Mouse (Mus musculus): ENCODE data around the gene Elf3.
"Not testable (repeated sequence)": the region's sequence is repeated elsewhere in the genome, so short reads cannot be mapped to it uniquely, and the experiment has no call there.

The Elf3 gene

DNA sequence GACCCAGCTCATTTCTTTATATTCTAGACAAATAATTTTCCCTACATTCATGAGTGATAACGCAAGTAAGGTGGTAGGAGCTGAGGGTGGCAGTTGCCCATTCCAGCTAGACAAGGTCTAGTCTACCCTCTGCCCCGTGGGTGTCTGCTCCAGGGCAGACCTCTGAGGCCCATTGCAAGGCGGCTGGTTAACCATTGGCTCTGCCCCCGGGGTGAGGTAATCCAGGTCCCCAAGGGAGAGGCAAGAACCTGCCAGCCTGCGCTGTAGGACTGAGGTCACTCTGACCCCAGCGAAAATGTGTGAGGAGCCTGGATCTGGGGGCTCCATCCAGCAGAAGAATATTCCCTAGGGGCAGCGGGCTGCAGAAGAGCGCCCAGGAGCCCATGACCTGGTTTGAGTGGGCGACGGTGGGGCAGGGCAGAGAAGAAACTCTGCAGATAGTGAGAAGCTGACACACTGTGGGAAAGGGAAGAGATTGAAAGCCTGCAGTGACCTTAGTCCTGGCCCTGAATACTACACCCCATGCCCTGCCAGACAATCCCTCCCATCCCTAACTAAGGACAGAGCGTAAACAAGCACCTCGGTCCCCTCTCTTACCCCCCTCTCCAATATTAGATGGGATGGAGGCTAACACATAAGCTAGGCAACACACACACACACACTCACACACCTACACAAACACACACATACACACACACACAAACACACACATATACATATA, 21.1 kb downstream of the Elf3 start:
- DNase-seq (ENCODE audit: low read depth, low spot score): no peak

DNA sequence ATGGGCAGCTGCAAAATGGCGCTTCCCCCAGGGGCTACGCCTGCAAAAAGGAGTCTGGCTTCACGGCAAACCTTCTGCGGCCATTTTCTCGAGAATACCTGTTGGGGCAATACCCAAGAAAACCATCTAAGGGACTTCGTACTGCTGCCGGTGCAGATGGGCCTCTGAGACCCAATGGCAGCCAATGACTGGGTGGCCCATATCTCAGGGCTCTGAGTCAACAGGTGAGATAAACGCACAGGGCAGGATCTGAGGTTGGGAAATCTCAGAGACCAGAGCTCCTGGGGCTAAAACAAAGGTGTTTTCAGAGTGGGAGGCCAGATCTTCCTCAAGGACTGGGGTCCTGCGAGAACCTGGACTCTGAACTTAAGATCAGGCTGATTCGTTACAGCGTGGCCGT, 23.6 kb downstream of the Elf3 start:
- no peak for DNase-seq (ENCODE audit: low read depth, low spot score)

DNA sequence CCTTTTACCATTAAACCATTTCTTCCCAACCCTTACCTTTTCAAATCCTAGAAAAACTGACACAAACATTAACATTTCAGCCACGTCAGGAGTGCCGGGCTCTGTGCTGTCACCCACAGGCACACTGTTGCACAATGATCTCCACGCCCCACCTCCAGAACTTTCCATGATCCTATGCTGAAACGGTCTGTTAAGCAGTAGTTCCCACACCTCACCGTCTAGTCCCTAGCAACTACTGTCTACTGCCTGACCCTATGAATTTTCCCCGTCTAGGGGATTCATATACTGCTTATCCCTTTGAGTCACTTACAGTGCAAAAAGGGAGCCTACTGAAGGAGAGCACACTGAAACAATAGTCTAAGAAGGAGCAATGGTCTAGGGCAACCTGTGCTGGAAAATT, 24.4 kb downstream of the Elf3 start:
- DNase-seq (ENCODE audit: low read depth, low spot score): no peak

DNA sequence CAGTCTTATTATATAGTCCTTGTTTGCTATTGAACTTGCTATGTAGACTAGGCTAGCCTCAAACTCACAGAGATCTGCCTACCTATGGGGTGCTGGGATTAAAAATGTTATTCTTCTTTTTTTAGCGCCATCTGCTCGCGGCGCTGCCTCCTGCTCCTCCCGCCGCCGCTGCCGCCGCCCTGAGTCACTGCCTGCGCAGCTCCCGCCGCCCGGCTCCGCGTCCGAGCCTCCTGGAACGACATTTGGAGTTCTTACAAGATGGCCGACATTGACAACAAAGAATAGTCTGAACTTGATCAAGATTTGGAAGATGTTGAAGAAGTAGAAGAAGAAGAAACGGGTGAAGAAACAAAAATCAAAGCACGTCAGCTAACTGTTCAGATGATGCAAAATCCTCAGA, 26.5 kb downstream of the Elf3 start:
- DNase-seq (ENCODE audit: low read depth, low spot score): not testable (repeated sequence)

DNA sequence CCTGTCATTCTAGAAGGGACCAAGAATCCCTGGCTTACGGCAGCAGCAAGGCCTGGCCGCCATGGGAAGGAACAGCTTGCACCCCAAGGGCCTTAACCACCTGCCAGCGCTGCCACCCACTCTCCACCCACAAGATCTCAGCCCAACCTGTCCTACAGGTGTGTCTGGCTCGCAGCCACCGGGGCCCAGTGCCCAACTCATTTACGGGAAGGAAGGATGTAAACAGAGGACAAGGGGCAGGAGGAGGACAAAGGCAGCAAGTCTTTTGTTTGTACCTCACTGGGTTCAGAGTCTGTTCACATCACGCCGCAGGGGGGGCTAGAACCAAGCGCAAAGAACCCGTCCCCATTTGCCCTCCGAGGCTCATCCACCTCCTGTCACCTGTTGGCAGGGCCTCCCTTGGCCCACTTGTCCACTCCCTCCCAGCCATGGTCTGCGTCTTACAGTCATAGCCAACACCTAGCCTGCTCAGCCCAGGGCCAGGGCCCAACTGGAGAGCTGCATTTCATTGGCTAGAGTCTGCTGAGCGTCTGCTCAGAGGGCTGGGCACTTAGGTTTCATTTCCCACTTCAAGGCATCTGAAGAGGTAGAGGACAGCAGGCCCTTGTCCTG, 30.9 kb downstream of the Elf3 start:
- DNase-seq (ENCODE audit: low read depth, low spot score): no peak

DNA sequence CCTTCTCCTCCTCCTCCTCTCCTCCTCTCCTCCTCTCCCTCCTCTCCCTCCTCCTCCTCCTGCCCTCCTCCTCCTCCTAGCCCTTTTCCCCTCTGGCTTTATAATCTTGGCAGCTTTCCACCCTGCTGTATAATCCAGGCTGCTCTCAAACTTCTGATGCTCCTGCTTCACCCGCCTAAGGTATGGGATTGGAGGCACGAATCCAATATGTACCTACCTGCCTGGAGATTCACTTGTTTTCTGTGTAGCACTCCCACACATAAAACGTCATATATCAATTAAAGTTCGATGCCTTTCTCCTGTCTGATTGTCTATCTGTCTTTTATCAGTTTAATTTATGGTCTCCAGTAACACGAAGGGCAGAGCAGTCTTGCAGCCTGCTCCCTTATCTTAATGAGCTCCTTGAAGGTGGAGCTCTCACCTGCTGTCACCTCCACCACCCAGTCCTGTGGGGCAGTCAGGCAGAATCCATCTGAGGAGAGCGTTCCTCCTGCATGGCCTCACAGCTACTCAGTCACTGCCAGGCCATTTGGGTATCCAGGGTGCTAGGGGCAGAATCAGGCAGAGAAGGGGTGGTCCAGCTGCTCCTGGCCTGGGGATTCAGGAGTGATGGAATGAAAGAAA, 33.3 kb downstream of the Elf3 start:
- DNase-seq (ENCODE audit: low read depth, low spot score): no peak

DNA sequence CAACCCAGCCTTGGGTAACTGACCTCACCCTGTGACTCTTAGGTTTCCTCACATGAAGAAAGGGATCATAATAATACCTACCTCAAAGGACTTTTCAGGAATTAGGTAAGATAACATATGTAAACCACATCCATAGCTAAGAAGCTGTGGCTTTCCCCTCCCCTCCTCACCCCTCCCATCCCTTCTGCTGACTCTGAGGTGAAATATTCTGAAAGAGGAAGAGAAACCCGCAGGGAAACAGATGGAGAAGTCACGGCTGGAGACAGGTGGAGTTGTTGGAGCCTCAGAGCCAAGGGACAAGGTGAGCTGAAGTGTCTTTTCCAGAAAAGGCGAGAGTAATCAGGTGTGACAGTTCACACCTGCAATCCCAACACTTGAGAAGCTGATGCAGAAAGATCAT, 34.2 kb downstream of the Elf3 start:
- DNase-seq (ENCODE audit: low read depth, low spot score): no peak

DNA sequence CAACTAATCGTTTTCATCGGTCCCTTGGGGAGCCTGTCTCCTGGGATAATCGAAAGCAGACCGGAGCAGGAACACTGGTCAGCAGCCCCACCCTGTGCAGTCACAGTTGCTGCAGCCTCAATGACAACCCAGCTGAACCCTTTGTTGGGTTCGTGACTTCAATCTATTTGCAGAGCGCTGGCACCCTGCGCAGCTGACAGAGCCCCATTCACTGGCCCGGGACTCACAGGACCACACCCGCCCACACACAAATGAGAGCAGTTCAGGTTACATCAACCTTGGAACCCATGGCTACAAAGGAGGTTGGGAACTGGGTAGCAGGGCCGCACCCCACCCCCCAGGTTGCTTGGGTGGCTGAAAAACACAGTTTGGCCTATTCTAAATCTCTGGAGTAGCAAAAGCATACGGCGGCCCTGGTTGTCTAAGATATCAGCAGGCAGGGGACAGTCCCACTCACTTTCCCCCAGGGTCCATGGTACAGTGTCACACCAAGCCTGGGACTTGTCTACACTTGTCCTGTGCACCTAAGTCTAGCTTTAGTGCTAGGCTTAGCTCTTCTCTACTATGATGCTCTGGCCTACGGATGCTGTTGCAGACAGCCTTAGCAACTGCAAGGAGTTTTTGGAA, 40.6 kb downstream of the Elf3 start:
- no peak for DNase-seq (ENCODE audit: low read depth, low spot score)

DNA sequence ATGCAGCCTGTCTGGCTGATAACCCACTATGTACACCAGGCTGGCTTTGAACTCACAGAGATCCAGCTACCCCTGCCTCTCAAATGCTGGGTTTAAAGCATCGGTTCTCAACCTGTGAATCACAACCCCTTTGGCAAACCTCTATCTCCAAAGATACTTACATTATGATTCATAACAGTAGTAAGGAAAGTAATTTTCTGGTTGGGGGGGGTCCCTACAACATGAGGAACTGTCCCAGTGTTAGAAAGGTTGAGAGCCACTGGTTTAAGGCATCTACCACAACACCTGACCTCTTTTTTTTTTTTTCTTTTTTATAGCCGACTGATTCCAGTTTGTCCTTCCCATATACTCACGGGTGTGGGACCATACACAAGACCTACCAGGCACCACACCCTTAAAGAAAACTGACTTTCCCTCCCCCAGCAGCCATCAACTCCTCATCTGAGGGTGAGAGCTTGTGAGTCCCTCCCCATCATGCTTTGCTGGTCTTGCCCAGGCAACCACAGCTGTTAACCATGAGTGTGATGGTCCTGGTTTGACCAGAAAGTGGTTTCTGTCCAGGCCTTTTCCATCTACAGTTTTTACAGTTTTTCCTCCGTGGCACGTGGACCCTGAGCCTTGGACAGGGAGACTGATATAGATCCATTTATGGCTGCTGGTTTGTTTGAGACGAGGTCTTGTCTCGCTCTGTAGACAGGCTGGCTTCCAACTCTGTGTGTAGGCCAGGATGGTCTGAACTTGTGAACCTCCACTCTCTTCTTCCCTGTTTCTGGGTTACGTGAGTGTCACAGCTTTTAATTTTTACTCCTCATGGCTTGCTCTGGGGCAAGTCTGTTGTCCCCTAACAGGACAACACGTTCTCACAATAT, 44.4 kb downstream of the Elf3 start:
- no peak for DNase-seq (ENCODE audit: low read depth, low spot score)

DNA sequence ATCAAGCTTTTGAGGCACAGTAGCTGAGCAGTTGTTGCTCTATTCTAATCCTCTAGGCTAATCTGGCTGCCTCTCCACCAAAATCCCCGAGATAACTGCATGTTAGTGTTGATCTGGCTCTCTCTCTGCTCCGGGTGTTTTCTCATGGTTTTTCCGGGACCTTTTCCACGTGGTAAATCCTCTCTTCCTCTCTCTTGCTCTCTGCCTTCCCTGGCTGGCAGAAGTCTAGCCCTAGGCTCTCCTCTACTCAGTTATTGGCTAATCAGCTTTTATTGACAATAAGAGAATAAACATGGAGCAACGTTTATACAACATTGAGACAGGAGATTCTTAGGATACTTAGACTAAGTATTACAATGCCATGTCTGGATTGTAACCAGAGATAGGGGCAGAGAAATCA, 47.9 kb downstream of the Elf3 start:
- no peak for DNase-seq (ENCODE audit: low read depth, low spot score)

DNA sequence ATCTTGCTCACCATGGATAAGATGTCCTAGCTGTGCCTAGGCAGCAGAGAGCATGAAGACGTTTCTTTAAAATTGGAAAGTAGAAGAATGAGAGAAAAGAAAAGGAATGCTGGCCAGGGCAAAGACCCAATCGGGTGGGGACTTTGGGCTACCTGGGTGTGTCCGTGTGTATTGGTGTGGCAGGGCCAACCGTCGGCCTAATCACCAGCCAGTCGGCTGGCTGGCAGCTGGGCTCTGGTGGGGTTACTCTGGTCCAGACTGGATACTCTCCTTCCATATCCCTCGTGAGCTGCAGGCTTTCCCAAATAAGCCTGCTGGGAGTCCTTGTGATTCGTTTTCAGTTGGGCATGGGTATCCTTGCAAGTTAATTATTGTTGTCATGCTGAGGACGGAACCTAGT, 49.7 kb downstream of the Elf3 start:
- DNase-seq (ENCODE audit: low read depth, low spot score): no peak

DNA sequence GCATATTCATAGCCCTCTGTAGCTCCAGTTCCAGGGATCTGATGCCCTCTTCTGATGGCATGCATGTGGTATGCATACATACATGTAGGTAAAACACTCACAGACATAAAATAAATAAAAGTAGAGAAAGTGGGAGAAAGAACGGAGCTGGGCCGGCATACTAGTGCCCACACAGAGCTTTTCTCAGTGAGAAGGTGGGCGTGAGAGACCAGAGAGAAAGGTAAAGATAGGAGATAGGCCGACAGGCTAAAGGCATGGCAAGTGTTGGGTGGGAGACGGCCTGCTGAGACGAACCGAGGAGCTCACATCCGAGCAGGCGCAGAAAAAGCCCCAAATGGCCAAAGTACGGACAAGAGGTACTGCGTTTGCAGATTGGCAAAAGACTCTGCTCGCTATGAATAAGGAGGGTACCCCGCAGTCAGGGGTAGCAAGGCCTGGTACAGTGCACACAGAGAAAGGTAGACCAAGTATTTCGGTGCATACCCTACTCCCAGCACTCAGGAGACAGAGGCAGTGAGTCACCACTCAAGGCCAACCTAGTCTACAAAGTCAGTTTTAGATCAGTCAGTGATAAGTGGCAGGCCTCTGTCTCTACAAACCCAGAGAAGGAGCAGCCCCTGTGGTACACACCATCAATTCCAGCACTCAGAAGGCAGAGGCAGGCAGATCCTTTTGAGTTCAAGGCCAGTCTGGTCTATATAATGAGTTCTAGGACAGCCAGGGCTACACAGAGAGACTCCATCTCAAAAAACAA, 51.6 kb downstream of the Elf3 start:
- DNase-seq (ENCODE audit: low read depth, low spot score): no peak

DNA sequence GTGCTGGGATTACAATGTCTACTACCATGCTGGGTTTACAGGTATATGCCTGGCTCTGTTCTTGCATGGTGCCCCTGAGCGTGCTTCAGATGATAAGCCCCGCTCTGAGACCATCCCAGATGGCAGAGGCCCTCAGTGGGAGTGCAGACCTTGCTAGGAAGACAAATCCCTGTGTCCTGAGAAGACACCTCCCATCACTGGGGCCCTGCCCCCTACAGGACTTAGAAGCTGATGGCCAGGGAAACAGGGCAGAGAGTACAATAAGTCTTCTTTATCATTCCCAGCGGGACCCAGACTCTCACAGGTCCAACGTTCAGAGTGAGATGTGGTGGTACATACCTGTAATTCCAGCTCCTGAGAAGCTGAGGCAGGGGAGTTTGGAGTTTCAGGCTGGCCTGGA, 53.1 kb downstream of the Elf3 start:
- DNase-seq (ENCODE audit: low read depth, low spot score): no peak

DNA sequence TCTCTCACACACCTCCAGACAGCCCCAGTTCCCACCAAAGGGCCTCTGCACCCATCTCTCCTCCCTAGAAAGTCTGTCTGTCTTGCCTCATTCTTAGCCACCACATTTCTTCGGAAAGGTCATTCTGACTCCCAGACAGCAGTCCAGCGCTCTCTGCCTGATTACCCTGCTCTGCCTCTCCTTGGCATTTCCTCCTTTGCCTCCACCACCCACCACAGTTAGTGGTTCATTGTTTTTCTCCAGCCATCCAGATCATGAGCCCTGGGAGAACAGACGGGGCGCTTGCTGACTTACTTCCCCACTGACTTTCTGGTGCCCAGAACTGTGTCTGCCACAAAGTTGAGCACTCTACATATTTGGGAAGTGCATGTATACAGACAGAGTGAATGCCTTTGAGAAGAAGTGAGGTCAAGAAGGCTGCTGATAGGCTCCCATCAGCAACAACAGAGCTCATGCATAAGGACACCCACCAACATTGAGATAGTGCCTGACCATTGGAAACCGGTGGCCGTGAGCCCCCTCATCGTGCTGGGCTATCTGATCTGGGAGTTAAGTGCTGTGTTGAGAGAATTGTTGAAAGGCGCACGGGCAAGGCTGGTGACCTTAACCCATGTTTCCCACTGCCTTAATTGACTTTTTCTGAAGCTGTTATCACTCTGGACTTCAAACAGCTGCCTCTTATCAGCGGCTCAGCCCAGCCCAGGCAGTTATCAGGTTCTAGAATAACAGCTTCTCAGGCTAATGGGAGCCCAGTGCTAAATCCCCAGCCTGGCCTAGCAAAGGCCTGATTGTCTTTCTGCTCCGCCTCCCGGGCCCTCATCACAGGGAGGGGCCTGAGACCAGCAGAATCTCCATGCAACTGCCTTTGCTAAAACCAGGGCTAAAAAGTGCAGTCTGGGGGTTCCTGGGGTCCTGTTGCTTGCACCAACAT, 53.9 kb downstream of the Elf3 start:
- no peak for DNase-seq (ENCODE audit: low read depth, low spot score)
